Mouse (Mus musculus): ENCODE results near the gene Bpifb3. TPM values are rescaled to one million over a fixed set of nuclear protein-coding genes. Genes with fewer than 3 reads are reported as not detected.

Bpifb3 gene
- not detected in 2 replicates for total RNA-seq (2015; ENCODE audit: low replicate concordance)
- not detected in 2 replicates for total RNA-seq (2017; ENCODE audit: low replicate concordance)

- ATAC-seq (replicated peaks; ENCODE audit: low FRiP score, poor library complexity, severe bottlenecking): no peak
These were observed at the start of gene Bpifb3 for GRCm38 (mm10) chr2:153917930-153918329. TSS of gene Bpifb3 (plus strand) at chr2:153918230.

GRCm38 (mm10) chr2:153870984-153871383 is 47.0 kb upstream of the Bpifb3 start, which contains the start of gene Sun5:
TSS of gene Sun5 (minus strand) at chr2:153871084.
- ATAC-seq (replicated peaks; ENCODE audit: low FRiP score, poor library complexity, severe bottlenecking): no peak

- ATAC-seq (replicated peaks; ENCODE audit: low FRiP score, poor library complexity, severe bottlenecking): no peak
These were observed 43.3 kb upstream of the Bpifb3 start, which contains the start of gene Bpifb2 for GRCm38 (mm10) chr2:153874745-153875144. TSS of gene Bpifb2 (plus strand) at chr2:153875045.

- ATAC-seq (replicated peaks; ENCODE audit: low FRiP score, poor library complexity, severe bottlenecking): no peak
These were observed 18.9 kb upstream of the Bpifb3 start for GRCm38 (mm10) chr2:153899111-153899510.

- no peak for ATAC-seq (replicated peaks; ENCODE audit: low FRiP score, poor library complexity, severe bottlenecking)
These were observed 17.9 kb upstream of the Bpifb3 start, which contains the start of gene Bpifb6 for GRCm38 (mm10) chr2:153900088-153900487. TSS of gene Bpifb6 (plus strand) at chr2:153900388.

GRCm38 (mm10) chr2:153902726-153903125 is 15.3 kb upstream of the Bpifb3 start:
- no peak for ATAC-seq (replicated peaks; ENCODE audit: low FRiP score, poor library complexity, severe bottlenecking)

GRCm38 (mm10) chr2:153906626-153907025 is 11.4 kb upstream of the Bpifb3 start:
- ATAC-seq (replicated peaks; ENCODE audit: low FRiP score, poor library complexity, severe bottlenecking): no peak

- ATAC-seq (replicated peaks; ENCODE audit: low FRiP score, poor library complexity, severe bottlenecking): no peak
These were observed 3.9 kb upstream of the Bpifb3 start for GRCm38 (mm10) chr2:153914151-153914550.

- no peak for ATAC-seq (replicated peaks; ENCODE audit: low FRiP score, poor library complexity, severe bottlenecking)
These were observed 3.2 kb downstream of the Bpifb3 start for GRCm38 (mm10) chr2:153921246-153921645.

- ATAC-seq (replicated peaks; ENCODE audit: low FRiP score, poor library complexity, severe bottlenecking): peak; percentile 50; the same call in 1 of the 2 replicates
These were observed 11.9 kb downstream of the Bpifb3 start for GRCm38 (mm10) chr2:153929871-153930413.

- ATAC-seq (replicated peaks; ENCODE audit: low FRiP score, poor library complexity, severe bottlenecking): no peak
These were observed 13.1 kb downstream of the Bpifb3 start for GRCm38 (mm10) chr2:153931125-153931524.

GRCm38 (mm10) chr2:153933311-153933710 is 15.3 kb downstream of the Bpifb3 start:
- ATAC-seq (replicated peaks; ENCODE audit: low FRiP score, poor library complexity, severe bottlenecking): no peak

GRCm38 (mm10) chr2:153935348-153935747 is 17.3 kb downstream of the Bpifb3 start:
- no peak for ATAC-seq (replicated peaks; ENCODE audit: low FRiP score, poor library complexity, severe bottlenecking)

- ATAC-seq (replicated peaks; ENCODE audit: low FRiP score, poor library complexity, severe bottlenecking): no peak
These were observed 19.8 kb downstream of the Bpifb3 start, which contains the start of gene Bpifb4 for GRCm38 (mm10) chr2:153937843-153938242. TSS of gene Bpifb4 (plus strand) at chr2:153938212.

GRCm38 (mm10) chr2:153943537-153943936 is 25.5 kb downstream of the Bpifb3 start:
- ATAC-seq (replicated peaks; ENCODE audit: low FRiP score, poor library complexity, severe bottlenecking): no peak

GRCm38 (mm10) chr2:153944567-153944966 is 26.5 kb downstream of the Bpifb3 start:
- no peak for ATAC-seq (replicated peaks; ENCODE audit: low FRiP score, poor library complexity, severe bottlenecking)

GRCm38 (mm10) chr2:153952897-153953296 is 34.9 kb downstream of the Bpifb3 start:
- ATAC-seq (replicated peaks; ENCODE audit: low FRiP score, poor library complexity, severe bottlenecking): no peak

GRCm38 (mm10) chr2:153953836-153954235 is 35.8 kb downstream of the Bpifb3 start:
- 0 out of 2 replicates have a peak, but pooled peaks have one; percentile 46 for ATAC-seq (replicated peaks; ENCODE audit: low FRiP score, poor library complexity, severe bottlenecking)

- no peak for ATAC-seq (replicated peaks; ENCODE audit: low FRiP score, poor library complexity, severe bottlenecking)
These were observed 44.8 kb downstream of the Bpifb3 start for GRCm38 (mm10) chr2:153962821-153963331.

GRCm38 (mm10) chr2:153963334-153963733 is 45.3 kb downstream of the Bpifb3 start:
- ATAC-seq (replicated peaks; ENCODE audit: low FRiP score, poor library complexity, severe bottlenecking): no peak

GRCm38 (mm10) chr2:153970221-153970620 is 52.2 kb downstream of the Bpifb3 start:
- no peak for ATAC-seq (replicated peaks; ENCODE audit: low FRiP score, poor library complexity, severe bottlenecking)
